Mouse (Mus musculus) liver, postnatal 0 days (tissue): Measurements from ENCODE around the gene 4430402I18Rik. TPM values are rescaled to one million over a fixed set of nuclear protein-coding genes. Genes with fewer than 3 reads are reported as not detected.

Experiments used
- ATAC-seq: fragments of 200-750 bp; cut with Nextera tagmentation; 2 replicates; pipeline ENCODE4 v1.8.0; 2017; ENCODE audit warnings: mild to moderate bottlenecking, moderate library complexity
- DNase-seq: peaks from one replicate; pipeline ENCODE4 v3.0.0-alpha.2; 2016
- H3K27ac ChIP-seq: fragments of 300-500 bp; sonication (generic); 2 replicates; pipeline ENCODE4 v1.5.1; 2014; ENCODE audit warnings: antibody characterized with exemption, moderate library complexity, mild to moderate bottlenecking, low read depth
- H3K27me3 ChIP-seq: fragments of 300-500 bp; sonication (generic); 2 replicates; pipeline ENCODE4 v1.6.1; 2014; ENCODE audit warnings: low read length, control low read depth, mixed read lengths; ENCODE audit not compliant: insufficient read depth
- H3K36me3 ChIP-seq: fragments of 300-500 bp; sonication (generic); replicated peaks from 2 replicates; pipeline ENCODE4 v1.6.1; 2014; ENCODE audit warnings: mild to moderate bottlenecking, control low read depth, low read length, moderate library complexity, mixed read lengths; ENCODE audit not compliant: insufficient read depth
- H3K4me1 ChIP-seq: fragments of 300-500 bp; sonication (generic); 2 replicates; pipeline ENCODE4 v1.6.1; 2014; ENCODE audit warnings: antibody characterized with exemption, mild to moderate bottlenecking, control low read depth; ENCODE audit not compliant: insufficient read depth
- H3K4me2 ChIP-seq: fragments of 300-500 bp; sonication (generic); 2 replicates; pipeline ENCODE4 v1.6.1; 2014; ENCODE audit warnings: low read depth, mild to moderate bottlenecking, low read length, moderate library complexity, mixed read lengths
- H3K4me3 ChIP-seq: fragments of 300-500 bp; sonication (generic); 2 replicates; pipeline ENCODE4 v1.5.1; 2014; ENCODE audit warnings: low read depth, low read length
- H3K9ac ChIP-seq: fragments of 300-500 bp; sonication (generic); replicated peaks from 2 replicates; pipeline ENCODE4 v1.6.1; 2014; ENCODE audit warnings: mild to moderate bottlenecking, moderate library complexity
- H3K9me3 ChIP-seq: fragments of 300-500 bp; sonication (generic); 2 replicates; pipeline ENCODE4 v1.6.1; 2016; ENCODE audit warnings: mild to moderate bottlenecking, control low read depth, low read length, mixed read lengths
- CTCF ChIP-seq: sonication (generic); IDR thresholded peaks from 2 replicates; pipeline ENCODE4 v1.5.1; 2016; ENCODE audit warnings: antibody characterized with exemption, low read depth
- EP300 ChIP-seq: IDR thresholded peaks from 2 replicates; pipeline ENCODE4 v1.6.1; 2016; ENCODE audit warnings: antibody characterized with exemption, low read depth, mild to moderate bottlenecking
- WGBS: fragments of 180-500 bp; shearing (Covaris S2); extraction: QIAGEN DNeasy Blood & Tissue Kit; methylation state at CpG from one replicate; pipeline ENCODE4 v1.1.7; 2014; ENCODE audit not compliant: insufficient replicate concordance; 5-methylcytosine and 5-hydroxymethylcytosine counted together
- polyA plus RNA-seq: library from polyadenylated mRNA; unstranded; fragments of >200 nt; fragmentation: Nextera tagmentation; extraction: Ambion mirVana; gene quantifications from 2 replicates; pipeline ENCODE4 v1.2.1, GENCODE M21; 2015

The 4430402I18Rik gene
- polyA plus RNA-seq = 8.1 and 10.9 TPM in 2 replicates

- Histone ChIP-seq H3K4me3 (no peak within 1 kb of the TSS), H3K27ac (no peak within 1 kb of the TSS), H3K9ac (no peak within 1 kb of the TSS), H3K27me3 (no peaks in the 10 kb centered on the region), H3K9me3 (no peaks in the 10 kb centered on the region), H3K4me2 (no peak within 1 kb of the TSS), H3K4me1 (peaks cover 17% of the 10 kb centered on the region), H3K36me3 (no peaks in the 10 kb centered on the region)
- DNase-seq (no peak), ATAC-seq (no peak)
- TF ChIP-seq CTCF (no peak), EP300 (no peak)
- 44% methylated on average over 11 of the region's 11 CpGs for WGBS
Measured at GRCm38 (mm10) chr19:28967652-28968051, at the start of gene 4430402I18Rik. Gene 4430402I18Rik, minus strand, starts transcription at chr19:28967800.

GRCm38 (mm10) chr19:29016786-29017185, 49.2 kb upstream of the 4430402I18Rik start:
- Histone ChIP-seq H3K4me3 (no peak overlapping the region), H3K4me2 (no peak overlapping the region), H3K4me1 (no peaks in the 10 kb centered on the region), H3K36me3 (peaks cover 56% of the 10 kb centered on the region), H3K9me3 (no peaks in the 10 kb centered on the region), H3K9ac (no peak overlapping the region), H3K27ac (no peak overlapping the region), H3K27me3 (no peaks in the 10 kb centered on the region)
- no peak for DNase-seq
- no peak for ATAC-seq
- TF ChIP-seq CTCF (no peak), EP300 (no peak)
- 81% methylated on average over 5 of the region's 5 CpGs for WGBS

- TF ChIP-seq EP300 = no peak
- no peak for TF ChIP-seq CTCF
- H3K4me1 ChIP-seq = no peaks in the 10 kb centered on the region
Measured at GRCm38 (mm10) chr19:29016204-29016765, 48.7 kb upstream of the 4430402I18Rik start.

GRCm38 (mm10) chr19:29015410-29016203, 48.0 kb upstream of the 4430402I18Rik start:
- WGBS = 77% methylated on average over 8 of the region's 8 CpGs
- Histone ChIP-seq H3K9ac (no peak overlapping the region), H3K4me3 (no peak overlapping the region), H3K36me3 (peaks cover 49% of the 10 kb centered on the region), H3K4me1 (no peaks in the 10 kb centered on the region), H3K4me2 (no peak overlapping the region), H3K9me3 (no peaks in the 10 kb centered on the region), H3K27ac (no peak overlapping the region), H3K27me3 (no peaks in the 10 kb centered on the region)
- DNase-seq (no peak), ATAC-seq (no peak)
- TF ChIP-seq CTCF (no peak), EP300 (no peak)

More at GRCm38 (mm10) chr19:29016204-29016765, 48.7 kb upstream of the 4430402I18Rik start:
- WGBS = 86% methylated on average over 5 of the region's 5 CpGs
- Histone ChIP-seq H3K9me3 (no peaks in the 10 kb centered on the region), H3K27ac (no peak overlapping the region), H3K4me2 (no peak overlapping the region), H3K36me3 (peaks cover 51% of the 10 kb centered on the region), H3K9ac (no peak overlapping the region), H3K27me3 (no peaks in the 10 kb centered on the region), H3K4me3 (no peak overlapping the region)
- DNase-seq = no peak
- ATAC-seq = no peak

- 84% methylated on average over 5 of the region's 5 CpGs for WGBS
- no peak overlapping the region for H3K4me2 ChIP-seq
- no peaks in the 10 kb centered on the region for H3K27me3 ChIP-seq
- DNase-seq = no peak
- TF ChIP-seq EP300 (no peak), CTCF (no peak)
- no peak overlapping the region for H3K27ac ChIP-seq
- peaks cover 44% of the 10 kb centered on the region for H3K36me3 ChIP-seq
- no peak overlapping the region for H3K4me3 ChIP-seq
- H3K4me1 ChIP-seq = no peaks in the 10 kb centered on the region
- ATAC-seq = no peak
- no peaks in the 10 kb centered on the region for H3K9me3 ChIP-seq
- H3K9ac ChIP-seq = no peak overlapping the region
Measured at GRCm38 (mm10) chr19:29014466-29015055, 47.0 kb upstream of the 4430402I18Rik start.

GRCm38 (mm10) chr19:29011355-29011990, 43.9 kb upstream of the 4430402I18Rik start:
- Histone ChIP-seq H3K9ac (no peak overlapping the region), H3K4me2 (no peak overlapping the region), H3K9me3 (no peaks in the 10 kb centered on the region), H3K4me3 (no peak overlapping the region), H3K27ac (no peak overlapping the region), H3K27me3 (no peaks in the 10 kb centered on the region), H3K4me1 (no peaks in the 10 kb centered on the region), H3K36me3 (peaks cover 55% of the 10 kb centered on the region)
- no peak for TF ChIP-seq EP300
- DNase-seq (no peak), ATAC-seq (no peak)
- 79% methylated on average over 12 of the region's 12 CpGs for WGBS
